8 mouse cellular contexts compared by ENCODE assay signal in the genomic region with DNA sequence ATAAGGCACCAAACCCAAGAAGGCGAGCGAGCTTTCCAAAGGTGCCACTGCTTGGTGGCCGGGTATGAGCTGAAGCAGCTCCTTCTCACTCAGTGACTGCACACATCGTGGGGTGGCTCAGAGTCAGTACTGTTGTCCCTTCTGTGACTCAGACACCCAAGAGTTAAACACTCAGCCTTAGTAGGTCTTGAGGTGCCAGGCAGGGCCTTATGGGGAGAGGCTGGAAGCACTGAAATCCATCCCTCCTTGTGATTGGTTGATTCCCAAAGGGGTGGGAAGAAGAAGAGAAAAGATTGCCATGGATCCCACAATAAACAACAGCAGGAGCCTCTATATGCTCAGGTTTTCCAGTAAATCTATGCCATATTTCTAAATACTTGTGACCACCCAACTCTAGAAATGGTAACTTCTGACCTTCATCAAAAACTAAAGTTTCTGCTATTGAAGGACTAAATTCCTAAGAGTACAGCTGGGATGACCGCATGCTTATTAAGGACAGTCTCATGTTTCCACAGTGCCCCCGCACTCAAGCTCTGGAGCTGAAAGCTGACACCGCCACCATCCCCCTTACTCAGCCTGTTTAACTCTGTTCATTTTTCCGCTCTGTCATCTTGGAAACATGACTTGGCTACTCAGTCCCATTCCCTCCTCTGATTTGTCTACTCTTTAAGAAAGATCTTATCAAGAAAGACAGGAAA.
DNase-seq lines count a peak whose midpoint lies in the region; ATAC-seq and TF ChIP-seq lines count a peak whose summit lies in the region.

No protein-coding gene starts in this region.

- peak; percentile 86 for ATAC-seq in kidney, postnatal 0 days (replicated peaks; ENCODE audit: low FRiP score, low read depth)
- peak; percentile 87 for ATAC-seq in limb, embryonic 15.5 days (ENCODE audit: insufficient number of reproducible peaks, low FRiP score, low TSS enrichment, low read depth)

- peak overlapping the region; percentile 81; the same call in 1 of the 2 replicates for H3K27ac ChIP-seq in kidney, postnatal 0 days
- H3K27ac ChIP-seq in limb, embryonic 15.5 days = peak overlapping the region; percentile 76

- no peak for TF ChIP-seq CTCF in kidney, postnatal 0 days (IDR thresholded peaks at IDR 0.05; ENCODE audit: low read depth)

- no peak overlapping the region for H3K9ac ChIP-seq in kidney, postnatal 0 days (ENCODE audit: low read depth, low read length)
- no peak overlapping the region for H3K9ac ChIP-seq in limb, embryonic 15.5 days

- 34% methylated on average over 8 of the region's 8 CpGs for WGBS in kidney, postnatal 0 days
- WGBS in limb, embryonic 15.5 days = 29% methylated on average over 8 of the region's 8 CpGs

- H3K9me3 ChIP-seq in kidney, postnatal 0 days (replicated peaks; ENCODE audit: low read length) = no peaks in the 10 kb centered on the region
- no peaks in the 10 kb centered on the region for H3K9me3 ChIP-seq in limb, embryonic 15.5 days

- H3K4me2 ChIP-seq in kidney, postnatal 0 days (ENCODE audit: low read length) = no peak overlapping the region
- H3K4me2 ChIP-seq in limb, embryonic 15.5 days = no peak overlapping the region

- no peaks in the 10 kb centered on the region for H3K27me3 ChIP-seq in kidney, postnatal 0 days (ENCODE audit: insufficient read depth, low read length)
- H3K27me3 ChIP-seq in limb, embryonic 15.5 days = no peaks in the 10 kb centered on the region

- no peak overlapping the region for H3K4me3 ChIP-seq in kidney, postnatal 0 days (replicated peaks; ENCODE audit: low read depth, low read length)
- no peak overlapping the region for H3K4me3 ChIP-seq in limb, embryonic 15.5 days

- DNase-seq in kidney, postnatal 0 days (ENCODE audit: low spot score) = peak; percentile 95
- no peak for DNase-seq in kidney, adult 8-10 months
- DNase-seq in ZHBTc4 (ENCODE audit: low read depth, low spot score) = peak; percentile 49
- DNase-seq in gastrocnemius, postnatal 25 days = peak; percentile 62
- no peak for DNase-seq in cerebellum, adult 8-10 months
- no peak for DNase-seq in frontal cortex, postnatal 10 days (ENCODE audit: low spot score in 2 of 2)
- no peak for DNase-seq in right cerebral cortex, postnatal 36 days (ENCODE audit: low spot score in 2 of 2)

- no peaks in the 10 kb centered on the region for H3K36me3 ChIP-seq in kidney, postnatal 0 days (ENCODE audit: insufficient read depth, low read length)
- H3K36me3 ChIP-seq in limb, embryonic 15.5 days = no peaks in the 10 kb centered on the region

- peaks cover 25% of the 10 kb centered on the region for H3K4me1 ChIP-seq in kidney, postnatal 0 days (replicated peaks; ENCODE audit: insufficient read depth, low read length)
- H3K4me1 ChIP-seq in limb, embryonic 15.5 days = peaks cover 54% of the 10 kb centered on the region

Comparison
In these comparisons a context has a peak if more than half of its experiments do, and no peak if none do; other contexts are left out.
1. DNase-seq: peak in kidney, postnatal 0 days (single experiment), ZHBTc4 (single experiment) and gastrocnemius, postnatal 25 days (single experiment); none in kidney, adult 8-10 months (0 of 2), cerebellum, adult 8-10 months (single experiment), frontal cortex, postnatal 10 days (0 of 2) and right cerebral cortex, postnatal 36 days (0 of 2).